Mouse (Mus musculus) midbrain, embryonic 12.5 days (tissue): ENCODE data around the gene Susd5. TPM values are rescaled to one million over a fixed set of nuclear protein-coding genes. Genes with fewer than 3 reads are reported as not detected.
"Not testable (repeated sequence)": the region's sequence is repeated elsewhere in the genome, so short reads cannot be mapped to it uniquely, and the experiment has no call there.

Experiments
- ATAC-seq: fragments of 200-750 bp; cut with Nextera tagmentation; 2 replicates; pipeline ENCODE4 v1.8.0; 2017; ENCODE audit warnings: low read depth, moderate TSS enrichment, moderate library complexity; ENCODE audit not compliant: low FRiP score
- H3K27ac ChIP-seq: fragments of 300-500 bp; sonication (generic); replicated peaks from 2 replicates; pipeline ENCODE4 v1.5.1; 2016; ENCODE audit warnings: mild to moderate bottlenecking
- H3K27me3 ChIP-seq: fragments of 300-500 bp; sonication (generic); 2 replicates; pipeline ENCODE4 v1.6.1; 2016; ENCODE audit warnings: mild to moderate bottlenecking
- H3K36me3 ChIP-seq: fragments of 300-500 bp; sonication (generic); 2 replicates; pipeline ENCODE4 v1.6.1; 2016
- H3K4me1 ChIP-seq: fragments of 300-500 bp; sonication (generic); 2 replicates; pipeline ENCODE4 v1.6.1; 2016
- H3K4me2 ChIP-seq: fragments of 300-500 bp; sonication (generic); replicated peaks from 2 replicates; pipeline ENCODE4 v1.6.1; 2016; ENCODE audit warnings: mild to moderate bottlenecking, moderate library complexity
- H3K4me3 ChIP-seq: fragments of 300-500 bp; sonication (generic); 2 replicates; pipeline ENCODE4 v1.5.1; 2016; ENCODE audit warnings: mild to moderate bottlenecking
- H3K9ac ChIP-seq: fragments of 300-500 bp; sonication (generic); replicated peaks from 2 replicates; pipeline ENCODE4 v1.6.1; 2016; ENCODE audit warnings: mild to moderate bottlenecking, moderate library complexity
- H3K9me3 ChIP-seq: fragments of 300-500 bp; sonication (generic); 2 replicates; pipeline ENCODE4 v1.6.1; 2016; ENCODE audit warnings: mild to moderate bottlenecking
- WGBS: fragments of 180-500 bp; shearing (Covaris S2); methylation state at CpG from one replicate; pipeline ENCODE4 v1.1.7; 2016; 5-methylcytosine and 5-hydroxymethylcytosine counted together
- polyA plus RNA-seq: library from polyadenylated mRNA; unstranded; fragments of >200 nt; fragmentation: Nextera tagmentation; extraction: Ambion mirVana; gene quantifications from 2 replicates; pipeline ENCODE4 v1.2.1, GENCODE M21; 2016

The Susd5 gene
- polyA plus RNA-seq, 1 experiment from 2014 or later, result 0.78 TPM

- WGBS, result 89% methylated on average over 19 of the region's 19 CpGs
Measured at GRCm38 (mm10) chr9:114073681-114074080, 16.7 kb downstream of the Susd5 start.

GRCm38 (mm10) chr9:114086422-114086821 lies 29.5 kb downstream of the Susd5 start:
- no peak overlapping the region for H3K27ac ChIP-seq
- H3K4me1 ChIP-seq, result no peaks in the 10 kb centered on the region
- H3K36me3 ChIP-seq, result no peaks in the 10 kb centered on the region
- H3K27me3 ChIP-seq, result no peaks in the 10 kb centered on the region
- WGBS, result 88% methylated on average over 3 of the region's 3 CpGs
- H3K9me3 ChIP-seq, result no peaks in the 10 kb centered on the region
- ATAC-seq, result no peak
- H3K4me2 ChIP-seq, result no peak overlapping the region
- no peak overlapping the region for H3K9ac ChIP-seq
- no peak overlapping the region for H3K4me3 ChIP-seq

More at GRCm38 (mm10) chr9:114073681-114074080, 16.7 kb downstream of the Susd5 start:
- no peak overlapping the region for H3K9ac ChIP-seq
- no peak overlapping the region for H3K4me3 ChIP-seq
- no peaks in the 10 kb centered on the region for H3K9me3 ChIP-seq
- no peak overlapping the region for H3K4me2 ChIP-seq
- H3K4me1 ChIP-seq, result no peaks in the 10 kb centered on the region
- H3K36me3 ChIP-seq, result no peaks in the 10 kb centered on the region
- ATAC-seq, result no peak
- no peak overlapping the region for H3K27ac ChIP-seq
- H3K27me3 ChIP-seq, result no peaks in the 10 kb centered on the region

GRCm38 (mm10) chr9:114087106-114087815 lies 30.3 kb downstream of the Susd5 start:
- 79% methylated on average over 11 of the region's 11 CpGs for WGBS

GRCm38 (mm10) chr9:114088885-114089284 lies 31.9 kb downstream of the Susd5 start:
- not testable (repeated sequence) for H3K4me2 ChIP-seq, H3K4me1 ChIP-seq, H3K27me3 ChIP-seq, H3K27ac ChIP-seq, H3K9me3 ChIP-seq, H3K4me3 ChIP-seq, H3K9ac ChIP-seq, H3K36me3 ChIP-seq, ATAC-seq
- 78% methylated on average over 6 of the region's 6 CpGs for WGBS

More at GRCm38 (mm10) chr9:114087106-114087815, 30.3 kb downstream of the Susd5 start:
- Histone ChIP-seq H3K27ac (no peak overlapping the region), H3K9me3 (no peaks in the 10 kb centered on the region), H3K27me3 (no peaks in the 10 kb centered on the region), H3K4me2 (no peak overlapping the region), H3K4me3 (no peak overlapping the region), H3K4me1 (peaks cover 2% of the 10 kb centered on the region; the same call in 1 of the 2 replicates), H3K9ac (no peak overlapping the region), H3K36me3 (no peaks in the 10 kb centered on the region)
- ATAC-seq, result no peak

GRCm38 (mm10) chr9:114092188-114092587 lies 35.2 kb downstream of the Susd5 start:
- H3K4me3 ChIP-seq, H3K4me1 ChIP-seq, H3K36me3 ChIP-seq, H3K9ac ChIP-seq, H3K4me2 ChIP-seq, H3K9me3 ChIP-seq, H3K27ac ChIP-seq, H3K27me3 ChIP-seq: not testable (repeated sequence)
- WGBS, result 14% methylated on average over 9 of the region's 9 CpGs
- peak; percentile 56; the same call in 1 of the 2 replicates for ATAC-seq

- Histone ChIP-seq H3K27ac (no peak overlapping the region), H3K4me2 (no peak overlapping the region), H3K9me3 (no peaks in the 10 kb centered on the region), H3K27me3 (no peaks in the 10 kb centered on the region), H3K9ac (no peak overlapping the region), H3K4me3 (no peak overlapping the region), H3K4me1 (peaks cover 2% of the 10 kb centered on the region; the same call in 1 of the 2 replicates), H3K36me3 (no peaks in the 10 kb centered on the region)
- no peak for ATAC-seq
- WGBS, result 95% methylated on average over 2 of the region's 2 CpGs
Measured at GRCm38 (mm10) chr9:114094854-114095253, 37.9 kb downstream of the Susd5 start.

GRCm38 (mm10) chr9:114098716-114099302 lies 41.9 kb downstream of the Susd5 start:
- Histone ChIP-seq H3K4me3 (no peak overlapping the region), H3K4me1 (no peaks in the 10 kb centered on the region), H3K27ac (no peak overlapping the region), H3K4me2 (no peak overlapping the region), H3K27me3 (no peaks in the 10 kb centered on the region), H3K36me3 (no peaks in the 10 kb centered on the region), H3K9me3 (no peaks in the 10 kb centered on the region), H3K9ac (no peak overlapping the region)
- no peak for ATAC-seq
- WGBS, result 80% methylated on average over 9 of the region's 9 CpGs

GRCm38 (mm10) chr9:114110268-114110667 lies 53.3 kb downstream of the Susd5 start:
- Histone ChIP-seq H3K4me3 (no peak overlapping the region), H3K4me1 (no peaks in the 10 kb centered on the region), H3K27me3 (no peaks in the 10 kb centered on the region), H3K9ac (no peak overlapping the region), H3K36me3 (no peaks in the 10 kb centered on the region), H3K27ac (no peak overlapping the region), H3K9me3 (no peaks in the 10 kb centered on the region), H3K4me2 (no peak overlapping the region)
- ATAC-seq, result no peak
- 82% methylated on average over 2 of the region's 2 CpGs for WGBS

- WGBS, result 90% methylated on average over 8 of the region's 8 CpGs
- Histone ChIP-seq H3K36me3 (no peaks in the 10 kb centered on the region), H3K9me3 (no peaks in the 10 kb centered on the region), H3K27ac (no peak overlapping the region), H3K4me3 (no peak overlapping the region), H3K9ac (no peak overlapping the region), H3K4me2 (no peak overlapping the region), H3K27me3 (no peaks in the 10 kb centered on the region), H3K4me1 (no peaks in the 10 kb centered on the region)
- no peak for ATAC-seq
Measured at GRCm38 (mm10) chr9:114111161-114111560, 54.2 kb downstream of the Susd5 start.

GRCm38 (mm10) chr9:114112226-114112625 lies 55.3 kb downstream of the Susd5 start:
- Histone ChIP-seq H3K9me3 (no peaks in the 10 kb centered on the region), H3K4me1 (no peaks in the 10 kb centered on the region), H3K27me3 (no peaks in the 10 kb centered on the region), H3K36me3 (no peaks in the 10 kb centered on the region), H3K27ac (no peak overlapping the region), H3K9ac (no peak overlapping the region), H3K4me3 (no peak overlapping the region), H3K4me2 (no peak overlapping the region)
- WGBS, result 67% methylated on average over 6 of the region's 6 CpGs
- ATAC-seq, result no peak

GRCm38 (mm10) chr9:114113911-114114623 lies 57.1 kb downstream of the Susd5 start:
- H3K4me1 ChIP-seq, result no peaks in the 10 kb centered on the region
- no peak overlapping the region for H3K27ac ChIP-seq
- no peaks in the 10 kb centered on the region for H3K36me3 ChIP-seq
- no peaks in the 10 kb centered on the region for H3K27me3 ChIP-seq
- H3K4me2 ChIP-seq, result no peak overlapping the region
- ATAC-seq, result no peak
- H3K9me3 ChIP-seq, result no peaks in the 10 kb centered on the region
- WGBS, result 87% methylated on average over 18 of the region's 18 CpGs
- no peak overlapping the region for H3K9ac ChIP-seq
- no peak overlapping the region for H3K4me3 ChIP-seq

GRCm38 (mm10) chr9:114116672-114117071 lies 59.7 kb downstream of the Susd5 start:
- ATAC-seq, H3K27me3 ChIP-seq, H3K27ac ChIP-seq, H3K36me3 ChIP-seq, H3K9me3 ChIP-seq, H3K9ac ChIP-seq, H3K4me3 ChIP-seq, H3K4me1 ChIP-seq, H3K4me2 ChIP-seq: not testable (repeated sequence)
- 24% methylated on average over 5 of the region's 5 CpGs for WGBS
